Mouse (Mus musculus) frontal cortex, postnatal 10 days (tissue): ENCODE measurements around the gene Snx30.
"Not testable (repeated sequence)": the region's sequence is repeated elsewhere in the genome, so short reads cannot be mapped to it uniquely, and the experiment has no call there.

Source experiments
- DNase-seq, 2 experiments: peaks; one replicate each; pipeline ENCODE4 v3.0.0; 2022; ENCODE audit warnings: low spot score in 2 of 2, mixed read lengths in 1 of 2

The Snx30 gene

GRCm38 (mm10) chr4:59805181-59805967 lies at the start of gene Snx30:
Gene Snx30 (plus strand): TSS chr4:59805840.
- peak; percentile 83 to 90 for DNase-seq

- DNase-seq: peak; percentile 59 to 65
Measured at GRCm38 (mm10) chr4:59756332-59757082, 49.1 kb upstream of the Snx30 start.

- no peak for DNase-seq
Measured at GRCm38 (mm10) chr4:59757452-59758435, 47.9 kb upstream of the Snx30 start.

- no peak for DNase-seq
Measured at GRCm38 (mm10) chr4:59760016-59760415, 45.6 kb upstream of the Snx30 start.

GRCm38 (mm10) chr4:59760636-59761364 lies 44.8 kb upstream of the Snx30 start:
- peak in 1 of 2 experiments; percentile 36 for DNase-seq

- no peak for DNase-seq
Measured at GRCm38 (mm10) chr4:59761365-59761729, 44.3 kb upstream of the Snx30 start.

GRCm38 (mm10) chr4:59764950-59765349 lies 40.7 kb upstream of the Snx30 start:
- DNase-seq: no peak

GRCm38 (mm10) chr4:59765385-59766005 lies 40.1 kb upstream of the Snx30 start:
- DNase-seq: no peak

GRCm38 (mm10) chr4:59767717-59768116 lies 37.9 kb upstream of the Snx30 start:
- DNase-seq: no peak

GRCm38 (mm10) chr4:59772171-59772879 lies 33.3 kb upstream of the Snx30 start:
- no peak for DNase-seq

GRCm38 (mm10) chr4:59777828-59778227 lies 27.8 kb upstream of the Snx30 start:
- DNase-seq: no peak

GRCm38 (mm10) chr4:59780568-59780967 lies 25.1 kb upstream of the Snx30 start:
- no peak for DNase-seq

GRCm38 (mm10) chr4:59782853-59783684 lies 22.6 kb upstream of the Snx30 start:
- no peak for DNase-seq

GRCm38 (mm10) chr4:59783685-59784279 lies 21.9 kb upstream of the Snx30 start:
- DNase-seq: peak; percentile 94

GRCm38 (mm10) chr4:59785412-59785811 lies 20.2 kb upstream of the Snx30 start:
- DNase-seq: no peak

GRCm38 (mm10) chr4:59786661-59787060 lies 19.0 kb upstream of the Snx30 start:
- peak in 1 of 2 experiments; percentile 69 for DNase-seq

- no peak for DNase-seq
Measured at GRCm38 (mm10) chr4:59787126-59787525, 18.5 kb upstream of the Snx30 start.

- no peak for DNase-seq
Measured at GRCm38 (mm10) chr4:59789015-59789414, 16.6 kb upstream of the Snx30 start.

GRCm38 (mm10) chr4:59793626-59794025 lies 12.0 kb upstream of the Snx30 start:
- not testable (repeated sequence) for DNase-seq
